Mouse (Mus musculus) brain, embryonic 18.5 days (tissue): Measurements from ENCODE around the gene Ass1.

ENCODE experiments used
- DNase-seq: peaks from one replicate; pipeline ENCODE4 v3.0.0-alpha.2; 2012; ENCODE audit warnings: low read depth, low spot score

Ass1 gene

DNA sequence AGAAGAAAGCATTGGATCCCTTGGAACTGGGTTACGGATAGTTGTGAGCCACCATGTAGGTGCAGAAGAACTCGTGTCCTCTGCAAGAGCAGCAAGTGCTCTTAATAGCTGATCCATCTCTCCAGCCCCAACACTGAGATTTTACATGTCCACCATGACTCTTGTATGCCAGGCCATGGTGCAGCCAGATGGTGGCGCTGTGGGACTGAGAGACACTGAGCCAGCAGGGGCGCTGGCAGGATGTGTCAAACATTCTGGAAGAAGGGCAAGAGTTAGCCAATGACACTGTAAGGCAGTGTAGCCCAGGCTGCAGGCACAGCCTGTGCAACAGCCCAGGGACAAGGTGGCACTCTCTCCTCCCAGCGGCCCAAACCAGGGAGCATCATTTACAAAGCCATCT, 14.2 kb downstream of the Ass1 start:
- no peak for DNase-seq

DNA sequence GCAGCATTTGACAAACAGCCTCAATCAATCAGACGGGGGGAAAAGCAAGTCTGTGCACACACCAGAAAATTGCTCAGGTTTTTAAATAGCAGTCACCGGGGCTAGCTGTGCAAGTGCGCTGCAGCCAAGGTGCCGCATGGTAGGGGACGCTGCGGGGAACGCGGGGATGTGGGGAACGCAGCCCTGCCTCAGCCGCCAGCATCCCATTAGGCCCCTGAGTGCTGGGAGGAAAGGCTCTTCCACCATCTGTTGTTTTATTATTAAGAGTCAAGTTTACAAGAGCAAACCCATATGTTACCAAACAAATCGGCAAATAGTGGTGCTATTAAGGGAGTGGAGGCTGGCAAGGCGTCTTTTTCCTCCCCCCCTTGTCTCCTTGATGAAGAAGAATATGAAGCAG, 19.2 kb downstream of the Ass1 start:
- no peak for DNase-seq

DNA sequence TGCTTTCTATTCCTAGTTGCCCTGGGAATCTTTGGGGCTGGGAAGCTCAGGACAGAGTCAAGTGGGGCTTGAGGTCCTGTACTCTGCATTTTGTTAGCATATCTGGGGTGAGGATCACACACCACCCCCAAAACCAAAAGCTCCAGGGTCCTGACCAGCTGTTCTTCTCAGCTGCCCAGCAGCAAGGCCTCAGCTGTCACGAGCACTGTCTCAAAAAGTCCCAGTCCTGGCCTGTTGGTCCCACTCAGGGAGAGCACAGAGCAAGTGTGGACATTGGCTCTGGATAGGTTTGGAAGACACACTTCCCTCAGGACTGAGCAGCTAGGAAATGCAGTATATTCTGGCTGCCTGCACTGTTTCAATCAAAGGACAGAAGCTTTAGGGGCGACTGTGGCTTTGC, 20.5 kb downstream of the Ass1 start:
- DNase-seq = no peak

DNA sequence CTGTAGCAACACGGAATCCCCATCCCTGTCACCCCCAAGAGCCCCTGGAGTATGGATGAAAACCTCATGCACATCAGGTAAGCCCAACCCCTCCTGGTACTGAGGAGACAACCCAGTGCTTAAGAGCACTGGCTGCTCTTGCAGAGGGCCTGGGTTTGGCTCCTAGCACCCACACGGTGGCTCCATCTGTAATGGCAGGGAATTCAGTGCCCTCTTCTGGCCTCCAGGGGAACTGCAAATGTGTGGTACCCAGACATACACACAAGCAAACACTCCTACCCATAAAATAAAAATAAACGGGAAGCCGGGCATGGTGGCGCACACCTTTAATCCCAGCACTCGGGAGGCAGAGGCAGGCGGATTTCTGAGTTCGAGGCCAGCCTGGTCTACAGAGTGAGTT, 22.3 kb downstream of the Ass1 start:
- DNase-seq = no peak

DNA sequence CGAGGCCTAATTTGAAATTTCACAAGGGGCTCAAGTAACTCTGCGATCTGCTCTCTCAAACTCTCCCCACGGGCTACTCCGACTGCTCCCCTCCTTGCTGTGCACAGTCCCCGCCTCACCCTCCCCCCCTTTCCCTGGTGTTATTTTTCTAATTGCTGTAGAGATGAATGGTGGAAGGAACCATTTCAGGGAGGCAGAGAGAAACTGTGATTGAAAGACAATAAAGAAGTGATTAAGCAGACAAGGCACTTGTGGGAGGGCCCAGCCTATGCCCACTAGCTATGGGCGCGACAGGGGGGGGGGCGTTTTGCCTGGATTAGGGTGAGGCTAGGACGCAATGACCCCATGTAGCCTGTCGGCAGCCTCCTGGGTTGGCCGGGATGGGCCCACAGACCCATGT, 23.2 kb downstream of the Ass1 start:
- DNase-seq = no peak

DNA sequence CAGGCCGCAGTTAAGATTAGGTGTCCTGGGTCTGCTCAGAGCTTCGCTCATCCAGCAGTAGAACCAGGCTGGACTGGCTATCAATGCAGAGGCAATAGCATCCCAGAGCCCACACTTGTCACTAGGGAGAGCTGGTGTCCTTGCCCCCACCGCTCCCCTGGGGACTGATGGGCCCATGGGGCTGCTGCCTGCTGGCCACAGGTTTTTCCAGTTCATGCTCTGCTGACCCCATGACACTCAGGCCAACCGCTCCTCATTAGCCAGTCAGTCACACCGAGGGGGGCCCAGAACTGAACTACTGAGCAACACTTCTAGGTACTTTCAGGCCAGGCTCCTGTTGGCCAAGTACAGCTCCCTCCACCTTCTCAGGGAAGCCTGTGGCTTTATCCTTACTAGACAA, 24.3 kb downstream of the Ass1 start:
- DNase-seq = no peak

DNA sequence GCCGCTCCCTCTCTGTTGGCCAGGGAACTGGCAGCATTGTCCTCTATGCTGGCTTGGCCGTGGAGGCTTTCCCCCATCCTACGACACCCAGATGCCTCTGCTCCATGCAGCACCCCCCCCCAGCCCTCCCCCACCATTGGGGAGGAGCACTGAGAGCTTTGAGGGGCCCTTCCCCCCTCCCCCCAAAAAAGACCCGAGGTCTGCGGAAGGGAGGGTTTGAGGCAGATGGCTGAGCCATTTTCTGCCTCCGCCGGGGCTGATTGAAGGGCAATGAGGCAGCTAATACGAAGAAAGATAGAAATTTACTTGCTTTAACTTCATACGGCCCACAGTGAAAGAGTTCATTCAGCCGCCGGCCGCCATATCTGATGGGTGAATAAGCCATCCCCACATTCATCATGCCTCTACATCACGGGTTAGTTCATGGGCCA, 25.1 kb downstream of the Ass1 start:
- DNase-seq = no peak

DNA sequence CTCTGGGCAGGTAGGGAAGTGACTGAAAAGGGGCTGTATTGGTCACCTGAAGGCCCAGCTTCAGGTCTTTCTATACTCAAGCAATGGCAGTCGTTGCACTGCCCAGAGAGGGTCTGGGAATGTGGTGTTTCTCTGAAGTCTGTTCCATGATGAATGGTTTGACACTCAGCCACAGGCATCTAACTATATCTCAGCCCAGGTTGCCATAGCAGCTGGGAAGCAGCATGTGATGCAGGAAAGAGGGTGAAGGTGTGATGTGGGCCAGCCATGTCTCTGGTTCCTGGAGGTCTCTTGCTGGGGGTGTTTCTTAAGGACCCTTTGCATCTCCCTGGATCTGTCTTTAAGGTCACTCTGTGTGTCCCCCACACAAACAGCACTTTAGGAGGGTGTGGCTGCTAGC, 26.1 kb downstream of the Ass1 start:
- DNase-seq = no peak

DNA sequence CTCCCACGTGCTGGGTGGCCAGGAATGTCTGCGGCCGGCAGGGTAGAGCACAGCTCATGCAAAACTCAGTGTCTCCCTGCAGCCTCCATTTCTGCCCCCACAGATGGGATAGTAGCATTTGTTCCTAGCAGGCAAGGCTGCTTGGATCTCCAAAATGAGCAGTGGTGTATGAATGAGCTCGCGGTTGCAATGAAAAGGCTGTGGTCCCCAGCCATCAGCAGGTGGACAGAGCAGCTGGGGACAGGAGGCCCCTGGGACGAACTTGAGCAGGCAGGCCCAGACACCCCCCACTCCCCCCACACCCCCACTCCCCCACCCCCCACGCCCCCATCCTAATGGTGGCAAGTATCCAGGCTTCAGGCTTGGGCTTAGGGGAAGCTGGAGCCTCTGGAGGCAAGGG, 27.1 kb downstream of the Ass1 start:
- DNase-seq = no peak

DNA sequence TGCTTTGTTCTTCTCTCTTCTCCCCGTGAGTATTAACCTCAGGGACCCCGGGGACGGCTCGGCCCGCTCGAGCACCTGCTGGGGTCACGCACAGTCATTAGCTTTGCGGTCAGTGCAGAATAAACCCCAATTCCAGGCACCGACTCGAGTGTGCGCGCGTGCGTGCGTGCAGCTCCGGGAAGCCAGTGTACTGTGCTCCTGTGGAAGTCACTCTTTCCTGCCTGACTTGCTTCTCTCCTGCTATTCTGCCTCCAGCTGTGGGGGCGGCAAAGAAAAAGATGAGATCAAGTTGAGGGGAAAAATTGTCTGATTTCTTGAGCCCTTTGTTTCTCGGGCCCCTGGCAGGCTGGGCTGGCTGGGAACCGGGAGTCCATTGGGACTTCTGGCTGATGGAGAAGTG, 27.6 kb downstream of the Ass1 start:
- no peak for DNase-seq

DNA sequence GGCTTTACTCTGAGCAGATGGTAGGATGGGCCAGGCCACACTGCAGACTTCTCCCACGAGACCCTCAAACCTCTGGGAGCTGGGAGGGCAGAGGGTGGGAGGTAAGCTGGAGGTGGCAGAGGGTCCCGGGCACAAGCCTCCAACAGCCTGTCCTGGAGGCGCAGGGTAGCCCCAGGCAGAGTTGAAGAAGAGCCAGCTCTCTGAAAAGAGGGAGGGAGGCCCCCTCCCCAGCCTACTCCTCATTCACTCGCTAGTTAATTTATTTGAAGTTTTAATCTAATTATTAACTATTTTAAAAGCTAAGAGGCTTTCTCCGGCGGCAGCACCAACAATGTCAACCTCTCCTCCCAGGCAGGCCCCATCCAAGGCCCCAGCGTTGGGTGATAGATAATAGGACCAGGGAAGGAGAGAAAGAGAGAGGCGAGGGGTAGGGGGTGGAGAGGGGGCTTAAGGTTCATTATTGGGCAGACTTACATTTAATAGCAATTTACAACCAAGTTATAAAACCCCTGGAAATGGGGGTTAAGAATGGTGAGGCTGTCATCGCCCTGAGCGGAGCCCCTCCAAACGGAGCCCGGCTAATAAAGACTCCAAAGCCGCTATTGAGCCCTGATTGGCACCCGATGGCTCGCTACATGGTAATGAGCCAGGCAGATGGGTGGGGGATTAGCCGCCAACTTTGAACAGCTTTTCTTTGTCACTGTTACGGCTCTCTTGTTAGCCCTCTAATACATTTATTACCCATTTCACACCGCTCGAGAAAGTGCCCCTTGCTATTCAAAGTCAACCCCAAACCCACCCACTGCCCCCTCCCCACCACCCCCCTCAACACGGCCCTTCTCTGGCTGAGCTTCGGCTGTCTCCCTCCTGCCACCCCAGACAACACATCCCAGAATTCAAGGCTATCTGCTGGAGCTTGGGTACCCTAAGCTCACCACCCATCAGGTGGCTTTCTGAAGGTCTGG, 29.6 kb downstream of the Ass1 start:
- no peak for DNase-seq

DNA sequence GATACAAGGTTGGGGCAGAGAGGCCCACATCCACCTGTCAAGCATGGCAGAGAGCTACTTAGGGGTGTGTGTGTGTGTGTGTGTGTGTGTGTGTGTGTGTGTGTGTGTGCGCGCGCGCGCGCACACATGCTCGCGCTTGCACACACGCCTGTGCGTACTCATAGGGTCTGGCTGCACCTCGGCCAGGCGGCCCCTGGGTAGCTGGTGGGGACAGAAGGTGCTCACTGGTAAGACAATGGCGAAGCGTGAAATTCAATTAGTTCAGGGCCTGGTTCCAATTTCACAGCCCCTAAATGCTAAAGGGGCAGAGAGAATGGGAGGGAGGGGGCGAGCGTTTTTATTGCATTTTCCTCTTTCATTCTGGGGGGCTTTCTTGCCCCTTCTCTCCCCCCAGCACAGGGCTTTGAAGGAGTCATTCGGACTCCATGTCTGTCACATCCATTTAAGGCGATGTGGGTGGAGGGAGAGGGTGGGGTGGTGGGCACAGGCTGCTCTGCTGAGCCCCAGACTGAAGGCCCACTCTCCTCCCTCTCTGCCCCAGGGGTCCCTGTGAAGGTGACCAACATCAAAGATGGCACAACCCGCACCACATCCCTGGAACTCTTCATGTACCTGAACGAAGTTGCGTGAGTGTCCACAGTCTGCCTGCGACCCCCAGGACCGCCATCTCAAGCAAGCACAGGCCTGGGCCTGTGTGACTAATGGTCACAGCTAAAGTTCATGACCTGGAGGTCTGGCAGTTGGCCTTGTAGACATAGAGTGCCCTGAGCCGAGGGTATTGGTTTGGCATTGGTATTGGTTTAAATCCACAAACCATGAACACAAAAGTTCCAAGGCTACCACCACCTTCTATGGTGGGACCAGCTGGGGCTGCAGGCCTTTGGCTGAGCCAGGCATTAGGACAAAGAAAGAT, 30.5 kb downstream of the Ass1 start:
- no peak for DNase-seq

DNA sequence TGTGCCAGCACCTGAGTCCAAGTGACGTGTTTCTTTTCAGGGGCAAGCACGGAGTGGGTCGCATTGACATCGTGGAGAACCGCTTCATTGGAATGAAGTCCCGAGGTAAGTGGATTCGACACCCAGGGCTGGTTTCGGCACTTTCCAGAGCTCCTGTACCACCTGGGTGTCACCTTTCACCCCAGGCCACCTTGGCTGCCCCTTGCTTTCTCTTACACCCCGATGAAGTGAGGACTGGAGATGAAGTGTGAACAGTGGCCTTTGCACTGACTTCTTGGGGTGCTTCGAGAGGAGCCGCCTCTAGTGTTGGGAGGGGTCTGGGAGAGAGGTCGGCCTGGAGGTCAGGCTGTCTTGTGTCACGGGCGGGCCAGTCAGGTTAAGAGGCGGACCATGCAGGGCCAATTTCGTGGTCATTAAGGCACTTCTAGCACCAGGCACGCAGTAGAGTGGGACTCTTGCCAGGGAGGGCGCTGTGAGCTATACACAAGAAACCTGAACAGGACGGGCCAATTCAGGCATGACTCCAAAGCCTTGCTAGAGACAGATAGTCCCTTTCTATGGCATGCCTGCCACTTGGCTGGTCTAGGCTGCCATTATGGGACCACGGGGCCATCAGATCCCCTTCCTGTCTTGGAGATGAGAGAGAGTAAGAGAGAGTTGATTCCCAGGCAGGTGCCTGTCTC, 31.6 kb downstream of the Ass1 start:
- DNase-seq = no peak

DNA sequence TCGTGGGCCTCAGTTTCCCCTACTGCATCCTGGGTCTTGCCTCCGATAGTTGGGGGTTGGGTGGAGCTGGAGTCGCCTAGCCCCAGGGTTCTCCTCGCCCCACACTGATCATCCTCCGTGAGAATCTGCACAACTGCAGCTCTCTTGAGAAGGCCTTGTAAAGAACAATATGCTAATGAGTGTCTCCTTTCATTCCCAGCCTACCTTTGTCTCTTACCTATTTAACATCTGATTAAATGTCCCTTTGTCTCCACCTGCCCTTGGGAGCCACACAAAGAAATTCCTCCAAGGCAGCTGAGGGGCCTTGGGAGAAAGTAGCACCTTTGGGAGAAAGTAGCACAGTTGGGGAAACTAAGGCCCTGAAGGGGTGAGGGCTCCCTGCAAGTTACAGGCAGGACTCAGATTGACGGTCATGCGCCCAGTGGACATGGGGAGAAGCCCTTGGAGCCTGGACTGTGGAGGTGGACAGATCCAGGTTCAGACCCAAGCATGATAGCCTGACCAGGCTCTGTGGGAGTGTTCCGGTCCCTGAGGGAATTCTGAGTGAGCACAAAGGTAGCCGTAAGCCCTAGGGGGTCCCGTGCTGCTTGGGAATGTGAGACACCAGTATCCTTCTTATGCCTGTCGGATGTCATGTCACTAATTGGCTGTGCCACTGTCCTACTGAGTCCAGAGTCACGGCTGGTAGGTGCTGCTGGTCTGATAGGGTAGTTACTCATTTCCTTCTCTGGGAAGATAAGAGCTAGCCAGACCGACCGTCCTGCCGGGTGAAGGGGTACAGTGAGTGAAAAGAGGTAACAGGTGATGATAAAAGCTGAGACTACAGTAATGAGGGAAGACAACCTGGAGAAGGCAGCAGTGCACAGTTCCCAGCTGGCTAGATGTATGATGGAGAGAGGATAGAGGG, 32.9 kb downstream of the Ass1 start:
- no peak for DNase-seq

DNA sequence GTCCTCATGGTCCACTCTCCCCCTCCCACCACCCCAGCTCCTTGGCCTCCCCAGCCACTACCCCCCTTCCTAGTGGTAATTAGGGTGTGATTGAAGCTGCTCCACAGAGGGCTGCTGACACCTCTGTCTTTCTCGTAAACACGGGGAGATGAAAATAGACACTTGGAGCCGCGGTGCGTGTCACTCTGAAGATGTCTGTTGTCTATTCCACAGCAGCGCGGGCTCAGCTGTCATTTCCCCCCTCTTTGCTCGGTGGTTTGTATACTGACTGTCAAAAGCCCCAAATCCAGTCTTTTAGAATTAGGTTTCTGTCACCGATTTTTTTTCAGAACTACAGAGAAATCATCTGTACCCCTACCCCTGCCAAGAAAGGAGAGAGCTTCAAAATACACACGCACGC, 35.5 kb downstream of the Ass1 start:
- DNase-seq = no peak

DNA sequence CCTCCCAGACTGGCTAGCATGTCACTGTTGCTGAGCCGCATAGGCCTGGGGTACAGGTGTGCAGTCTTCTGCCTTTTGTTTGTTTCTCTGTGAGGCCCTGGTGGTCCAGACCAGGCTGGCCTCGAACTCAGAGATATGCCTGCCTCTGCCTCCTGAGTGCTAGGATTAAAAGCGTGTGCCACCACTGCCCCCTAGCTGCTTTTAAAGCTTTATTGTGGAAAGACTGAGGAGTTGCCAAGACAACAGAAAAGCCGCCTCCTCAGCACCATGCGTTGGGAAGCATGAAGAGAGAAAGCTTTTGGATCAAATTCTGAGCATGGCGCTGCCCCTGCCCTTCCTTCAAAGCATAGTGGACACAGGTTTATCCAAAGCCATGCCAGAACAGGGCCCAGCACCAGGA, 38.8 kb downstream of the Ass1 start:
- no peak for DNase-seq

DNA sequence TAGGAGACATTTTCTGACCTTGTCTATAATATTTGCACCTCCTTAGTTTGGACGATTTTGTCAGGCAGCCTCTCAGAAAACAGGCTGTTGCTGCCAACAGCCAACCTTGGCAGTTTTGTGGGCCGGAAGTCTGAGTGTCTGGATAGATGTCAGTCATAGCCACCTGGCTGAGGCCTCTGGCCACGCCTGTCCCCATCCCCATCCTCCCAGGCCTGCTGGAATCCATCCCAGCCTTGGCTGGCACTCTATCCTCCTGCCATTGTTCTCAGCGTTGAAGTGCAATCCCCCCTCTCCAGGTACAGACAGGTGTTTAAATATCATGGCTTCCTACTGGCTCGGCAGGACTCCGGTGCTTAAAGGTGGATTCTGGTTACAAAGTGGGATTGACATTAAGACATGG, 41.3 kb downstream of the Ass1 start:
- no peak for DNase-seq

DNA sequence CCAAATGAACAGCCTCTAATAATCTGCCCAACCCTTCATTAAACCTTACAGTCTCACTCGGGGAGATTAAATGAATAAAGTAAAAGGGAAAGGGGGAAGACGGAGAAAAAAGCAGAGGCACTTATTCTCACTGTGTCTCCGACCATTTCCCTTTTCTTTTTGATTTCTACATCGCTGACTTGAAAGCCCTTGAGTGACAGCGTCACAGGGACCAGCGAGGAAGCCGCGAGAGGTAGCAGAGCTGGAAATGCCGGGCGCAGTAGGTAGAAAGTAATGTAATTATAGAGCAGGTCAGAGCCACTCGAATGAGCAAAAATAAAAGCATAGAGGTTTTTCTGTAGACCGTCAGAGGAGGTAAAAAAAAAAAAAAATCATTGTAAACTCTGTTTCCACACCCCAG, 46.5 kb downstream of the Ass1 start:
- DNase-seq = no peak

DNA sequence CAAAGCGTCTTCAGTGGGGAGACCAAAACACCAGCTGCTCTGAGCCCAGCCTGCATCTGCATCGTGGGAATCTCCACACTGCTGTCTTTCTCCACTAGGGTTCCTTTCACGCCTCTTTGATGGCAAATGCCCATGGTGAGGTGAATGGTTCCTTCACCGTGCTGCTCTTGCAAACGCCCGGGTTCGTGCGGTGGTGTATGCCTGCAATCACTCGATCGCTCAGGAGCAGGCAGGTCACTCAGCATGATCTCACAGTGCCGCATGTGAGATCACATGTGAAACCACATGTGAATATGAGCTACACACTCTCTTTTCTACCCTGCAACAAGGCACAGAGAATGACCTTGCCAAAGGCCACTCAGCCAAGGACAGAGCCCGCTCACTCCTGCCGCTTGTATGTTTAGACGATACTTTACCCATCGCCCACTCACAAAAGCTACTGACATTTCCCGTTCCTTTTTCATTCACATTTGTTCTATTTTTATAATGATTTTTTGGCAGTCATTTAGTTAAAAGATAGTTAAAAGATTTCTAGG, 51.9 kb downstream of the Ass1 start:
- DNase-seq = no peak

DNA sequence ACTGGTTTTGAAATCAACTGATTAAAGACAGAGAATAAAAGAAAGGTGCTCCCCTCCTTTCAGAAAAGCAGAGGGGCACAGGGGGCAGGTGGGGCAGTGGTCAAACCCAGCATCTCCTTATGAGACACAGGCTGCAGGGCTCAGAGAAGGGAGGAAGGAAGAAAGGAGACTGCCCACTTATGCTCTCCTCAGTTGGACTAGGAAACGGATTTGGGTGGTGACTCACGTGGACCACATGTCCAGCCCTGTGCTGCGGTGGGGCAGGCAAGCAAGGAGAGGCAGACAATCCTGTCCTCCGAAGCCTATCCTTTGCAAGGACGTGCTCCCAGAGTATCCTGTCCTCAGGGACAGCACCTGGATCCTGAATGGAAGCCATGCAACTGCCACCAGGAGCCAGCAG, 54.6 kb downstream of the Ass1 start:
- DNase-seq = no peak

DNA sequence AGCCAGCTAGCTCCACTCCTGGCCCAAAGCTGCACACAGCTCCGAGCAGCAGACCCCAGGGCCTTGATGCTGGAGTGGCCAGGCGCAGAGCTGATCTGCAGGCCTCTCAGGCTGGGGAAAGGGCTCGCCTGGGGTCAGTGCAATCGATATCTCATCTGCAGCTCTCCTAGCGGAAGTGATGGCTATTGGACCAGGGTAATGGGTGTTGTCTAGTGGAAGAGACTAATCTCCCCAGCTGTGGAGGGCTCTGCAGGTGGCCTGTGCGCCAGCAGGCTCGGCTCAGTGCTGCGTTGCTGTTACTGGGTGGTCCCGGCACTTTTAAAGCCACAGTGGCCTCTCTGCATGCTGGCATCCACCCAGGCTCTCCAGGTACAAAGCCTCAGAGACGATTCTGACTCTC, 55.8 kb downstream of the Ass1 start:
- DNase-seq = no peak
